Mouse (Mus musculus) MEL (cell line): ENCODE data around the gene Serpina3m. TPM values are rescaled to one million over a fixed set of nuclear protein-coding genes. Genes with fewer than 3 reads are reported as not detected.
"Not testable (repeated sequence)": the region's sequence is repeated elsewhere in the genome, so short reads cannot be mapped to it uniquely, and the experiment has no call there.

Experiments used
- DNase-seq: peaks from one replicate; pipeline ENCODE4 v3.0.0; 2011; ENCODE audit warnings: low read depth, low spot score
- H3K27ac ChIP-seq: 2 replicates; pipeline ENCODE4 v1.5.1; 2012; ENCODE audit warnings: low read depth, mild to moderate bottlenecking, control low read depth, low read length, moderate library complexity; ENCODE audit not compliant: control insufficient read depth
- H3K27me3 ChIP-seq, 2 experiments: fragments of 150-350 bp in 1 of 2; sonication (generic) in 1 of 2; 2 replicates each; pipeline ENCODE4 v1.6.1; 2012; ENCODE audit warnings: low read length in 2 of 2, mild to moderate bottlenecking in 2 of 2, improper control_type of control experiment in 1 of 2, moderate library complexity in 1 of 2; ENCODE audit not compliant: insufficient read depth in 2 of 2, control insufficient read depth in 1 of 2
- H3K36me3 ChIP-seq, 2 experiments: 2 replicates each; pipeline ENCODE4 v1.6.1; 2012 to 2014; ENCODE audit warnings: low read length in 2 of 2, improper control_type of control experiment in 1 of 2, inconsistent platforms in 1 of 2, mild to moderate bottlenecking in 1 of 2; ENCODE audit not compliant: insufficient read depth in 2 of 2, control insufficient read depth in 1 of 2
- H3K4me1 ChIP-seq, 2 experiments: fragments of 150-350 bp in 1 of 2; sonication (generic) in 1 of 2; 2 replicates each; pipeline ENCODE4 v1.6.1; 2012; ENCODE audit warnings: low read length in 2 of 2, improper control_type of control experiment in 1 of 2, mild to moderate bottlenecking in 1 of 2; ENCODE audit not compliant: insufficient read depth in 2 of 2, control insufficient read depth in 1 of 2
- H3K4me3 ChIP-seq, 2 experiments: fragments of 150-350 bp in 1 of 2; sonication (generic) in 1 of 2; 2 replicates each; pipeline ENCODE4 v1.5.1; 2012; ENCODE audit warnings: low read depth in 2 of 2, low read length in 2 of 2, mild to moderate bottlenecking in 2 of 2, moderate library complexity in 2 of 2, control low read depth in 1 of 2, improper control_type of control experiment in 1 of 2; ENCODE audit not compliant: control insufficient read depth in 1 of 2, insufficient read depth in 1 of 2
- H3K79me2 ChIP-seq: 2 replicates; pipeline ENCODE4 v1.6.1; 2012; ENCODE audit warnings: mild to moderate bottlenecking, low read length, moderate library complexity; ENCODE audit not compliant: control insufficient read depth, poor library complexity, insufficient read depth
- H3K9ac ChIP-seq: 2 replicates; pipeline ENCODE4 v1.6.1; 2012; ENCODE audit warnings: low read depth, mild to moderate bottlenecking, control low read depth, low read length, moderate library complexity; ENCODE audit not compliant: control insufficient read depth, poor library complexity, severe bottlenecking
- H3K9me3 ChIP-seq: fragments of 150-350 bp; sonication (generic); replicated peaks from 2 replicates; pipeline ENCODE4 v1.6.1; 2012; ENCODE audit warnings: mild to moderate bottlenecking, low read length, improper control_type of control experiment, moderate library complexity; ENCODE audit not compliant: insufficient read depth
- BHLHE40 ChIP-seq: IDR thresholded peaks from 2 replicates; pipeline ENCODE4 v1.6.1; 2012; ENCODE audit warnings: low read depth, mild to moderate bottlenecking, inconsistent platforms, low read length, improper control_type of control experiment, borderline replicate concordance
- CHD2 ChIP-seq: IDR thresholded peaks from 2 replicates; pipeline ENCODE4 v1.6.1; 2011; ENCODE audit warnings: low read length, improper control_type of control experiment
- CTCF ChIP-seq, 3 experiments: IDR thresholded peaks in 2 of 3; conservative IDR thresholded peaks in 1 of 3; 2 replicates each; pipeline ENCODE4 v1.5.1; 2011 to 2012; ENCODE audit warnings: low read length in 3 of 3, low read depth in 2 of 3, mild to moderate bottlenecking in 2 of 3, improper control_type of control experiment in 1 of 3, inconsistent platforms in 1 of 3, mixed read lengths in 1 of 3, moderate library complexity in 1 of 3; ENCODE audit not compliant: control insufficient read depth in 1 of 3, insufficient read depth in 1 of 3, poor library complexity in 1 of 3, severe bottlenecking in 1 of 3
- ELF1 ChIP-seq: IDR thresholded peaks from 2 replicates; pipeline ENCODE4 v1.6.1; 2014; ENCODE audit warnings: low read depth, mild to moderate bottlenecking, inconsistent platforms, low read length, improper control_type of control experiment, moderate library complexity
- EP300 ChIP-seq, 2 experiments: IDR thresholded peaks; 2 replicates each; pipeline ENCODE4 v1.6.1; 2011; ENCODE audit warnings: improper control_type of control experiment in 2 of 2, low read length in 2 of 2, low read depth in 1 of 2, mild to moderate bottlenecking in 1 of 2
- GATA1 ChIP-seq: IDR thresholded peaks from 2 replicates; pipeline ENCODE4 v1.6.1; 2011; ENCODE audit warnings: low read depth, low read length, improper control_type of control experiment
- HCFC1 ChIP-seq: IDR thresholded peaks from 2 replicates; pipeline ENCODE4 v1.6.1; 2012; ENCODE audit warnings: low read depth, mild to moderate bottlenecking, inconsistent platforms, low read length, improper control_type of control experiment, moderate library complexity
- JUND ChIP-seq: IDR thresholded peaks from 2 replicates; pipeline ENCODE4 v1.6.1; 2011; ENCODE audit warnings: low read depth, mild to moderate bottlenecking, improper control_type of control experiment, low read length
- KAT2A ChIP-seq: conservative IDR thresholded peaks from 2 replicates; pipeline ENCODE4 v1.6.1; 2012; ENCODE audit warnings: low read depth, low read length, improper control_type of control experiment, inconsistent platforms
- MXI1 ChIP-seq: IDR thresholded peaks from 2 replicates; pipeline ENCODE4 v1.6.1; 2011; ENCODE audit warnings: mild to moderate bottlenecking, low read depth, low read length, improper control_type of control experiment
- MYB ChIP-seq: IDR thresholded peaks from 2 replicates; pipeline ENCODE4 v1.6.1; 2011; ENCODE audit warnings: mild to moderate bottlenecking, low read depth, low read length, improper control_type of control experiment
- MYC ChIP-seq: IDR thresholded peaks from 2 replicates; pipeline ENCODE4 v1.6.1; 2011; ENCODE audit warnings: low read depth, mild to moderate bottlenecking, low read length, improper control_type of control experiment, moderate library complexity
- NRF1 ChIP-seq: IDR thresholded peaks from 2 replicates; pipeline ENCODE4 v1.6.1; 2014; ENCODE audit warnings: low read depth, mild to moderate bottlenecking, inconsistent platforms, low read length, improper control_type of control experiment, moderate library complexity; ENCODE audit not compliant: poor library complexity, insufficient read depth, severe bottlenecking
- POLR2A ChIP-seq, 2 experiments: IDR thresholded peaks; 2 replicates each; pipeline ENCODE4 v1.6.1; 2011 to 2012; ENCODE audit warnings: low read length in 2 of 2, mild to moderate bottlenecking in 2 of 2, control low read depth in 1 of 2, improper control_type of control experiment in 1 of 2, low read depth in 1 of 2, moderate library complexity in 1 of 2; ENCODE audit not compliant: control insufficient read depth in 1 of 2, insufficient read depth in 1 of 2, poor library complexity in 1 of 2
- POLR2AphosphoS2 ChIP-seq: IDR thresholded peaks from 2 replicates; pipeline ENCODE4 v1.6.1; 2011; ENCODE audit warnings: low read length, improper control_type of control experiment
- SMC3 ChIP-seq: IDR thresholded peaks from 2 replicates; pipeline ENCODE4 v1.6.1; 2011; ENCODE audit warnings: low read depth, low read length, improper control_type of control experiment
- TBP ChIP-seq: IDR thresholded peaks from 2 replicates; pipeline ENCODE4 v1.8.0; 2011; ENCODE audit warnings: low read depth, low read length, improper control_type of control experiment
- TCF12 ChIP-seq: IDR thresholded peaks from 2 replicates; pipeline ENCODE4 v1.6.1; 2014; ENCODE audit warnings: low read depth, mild to moderate bottlenecking, inconsistent platforms, low read length, improper control_type of control experiment, moderate library complexity
- UBTF ChIP-seq: IDR thresholded peaks from 2 replicates; pipeline ENCODE4 v1.6.1; 2012; ENCODE audit warnings: low read depth, mild to moderate bottlenecking, inconsistent platforms, low read length, improper control_type of control experiment, moderate library complexity, borderline replicate concordance; ENCODE audit not compliant: insufficient read depth
- USF1 ChIP-seq: IDR thresholded peaks from 2 replicates; pipeline ENCODE4 v1.6.1; 2014; ENCODE audit warnings: low read depth, mild to moderate bottlenecking, inconsistent platforms, low read length, improper control_type of control experiment, moderate library complexity
- USF2 ChIP-seq, 2 experiments: IDR thresholded peaks; 2 replicates each; pipeline ENCODE4 v1.6.1; 2011 to 2012; ENCODE audit warnings: improper control_type of control experiment in 2 of 2, low read length in 2 of 2, borderline replicate concordance in 1 of 2, inconsistent platforms in 1 of 2, low read depth in 1 of 2, mild to moderate bottlenecking in 1 of 2; ENCODE audit not compliant: insufficient read depth in 1 of 2
- polyA plus RNA-seq, 2 experiments: library from polyadenylated mRNA; stranded (reverse) in 1 of 2; unstranded in 1 of 2; fragments of >175 nt in 1 of 2; fragments of >200 nt in 1 of 2; gene quantifications; 2 replicates each; pipeline versions ENCODE4 v1.2.1 to v1.2.4; 2012; ENCODE audit warnings: low replicate concordance in 2 of 2, low read depth in 1 of 2; ENCODE audit not compliant: insufficient read length in 2 of 2, insufficient read depth in 1 of 2, missing spikeins in 1 of 2
- total RNA-seq: library from RNA; depleted of rRNA; stranded (reverse); fragments of 300-350 nt; gene quantifications from 2 replicates; pipeline ENCODE4 v1.2.3, GENCODE M21; 2012

The Serpina3m gene
- total and polyA plus RNA-seq, 3 experiments: not detected

GRCm38 (mm10) chr12:104345707-104346106 lies 7.4 kb downstream of the Serpina3m start:
- H3K36me3 ChIP-seq: no peaks in the 10 kb centered on the region
- no peaks in the 10 kb centered on the region for H3K4me1 ChIP-seq
- H3K9ac ChIP-seq: no peak overlapping the region
- no peak for DNase-seq
- no peaks in the 10 kb centered on the region for H3K27me3 ChIP-seq
- no peaks in the 10 kb centered on the region for H3K9me3 ChIP-seq
- TF ChIP-seq USF1: no peak
- TF ChIP-seq HCFC1: no peak
- TF ChIP-seq EP300 (IDR thresholded peaks at IDR 0.05; ENCODE audit: low read depth in 1 of 2, low read length in 2 of 2): no peak
- TF ChIP-seq SMC3: no peak
- TF ChIP-seq BHLHE40: no peak
- no peak for TF ChIP-seq MYC
- no peak for TF ChIP-seq MXI1
- TF ChIP-seq UBTF: no peak
- no peak for TF ChIP-seq POLR2AphosphoS2
- no peak for TF ChIP-seq TCF12
- TF ChIP-seq CTCF (IDR thresholded peaks at IDR 0.05 in 2 of 3, conservative IDR thresholded peaks at IDR 0.05 in 1 of 3; ENCODE audit: control insufficient read depth in 1 of 3, insufficient read depth in 1 of 3, low read depth in 2 of 3, low read length in 3 of 3, poor library complexity in 1 of 3, severe bottlenecking in 1 of 3): no peak
- TF ChIP-seq TBP: no peak
- no peak for TF ChIP-seq NRF1
- no peak for TF ChIP-seq USF2 (IDR thresholded peaks at IDR 0.05; ENCODE audit: borderline replicate concordance in 1 of 2, insufficient read depth in 1 of 2, low read depth in 1 of 2, low read length in 2 of 2)
- no peak overlapping the region for H3K27ac ChIP-seq
- no peaks in the 10 kb centered on the region for H3K79me2 ChIP-seq
- no peak overlapping the region for H3K4me3 ChIP-seq

GRCm38 (mm10) chr12:104347091-104347490 lies 8.8 kb downstream of the Serpina3m start:
- Histone ChIP-seq H3K27ac (no peak overlapping the region), H3K27me3 (no peaks in the 10 kb centered on the region), H3K79me2 (no peaks in the 10 kb centered on the region), H3K4me3 (no peak overlapping the region), H3K9me3 (no peaks in the 10 kb centered on the region), H3K9ac (no peak overlapping the region), H3K36me3 (no peaks in the 10 kb centered on the region), H3K4me1 (no peaks in the 10 kb centered on the region)
- TF ChIP-seq TCF12: no peak
- TF ChIP-seq UBTF: no peak
- TF ChIP-seq TBP: no peak
- TF ChIP-seq MYB: no peak
- no peak for TF ChIP-seq ELF1
- TF ChIP-seq JUND: no peak
- no peak for TF ChIP-seq CHD2
- no peak for TF ChIP-seq USF1
- TF ChIP-seq MYC: no peak
- TF ChIP-seq POLR2A (IDR thresholded peaks at IDR 0.05; ENCODE audit: control insufficient read depth in 1 of 2, insufficient read depth in 1 of 2, low read depth in 1 of 2, low read length in 2 of 2, poor library complexity in 1 of 2): no peak
- TF ChIP-seq GATA1: no peak
- TF ChIP-seq KAT2A: no peak
- DNase-seq: no peak

GRCm38 (mm10) chr12:104351812-104352211 lies 13.5 kb downstream of the Serpina3m start:
- H3K36me3 ChIP-seq: not testable (repeated sequence)

More at GRCm38 (mm10) chr12:104351812-104352211, 13.5 kb downstream of the Serpina3m start:
- not testable (repeated sequence) for H3K27me3 ChIP-seq, H3K9ac ChIP-seq, H3K79me2 ChIP-seq, H3K9me3 ChIP-seq, DNase-seq, H3K27ac ChIP-seq, H3K4me1 ChIP-seq, H3K4me3 ChIP-seq
